Mouse (Mus musculus) spleen, adult 2 months (tissue): Measurements from ENCODE around the gene Dusp7.

Source experiments
- CTCF ChIP-seq: fragments of 200-500 bp; IDR thresholded peaks from 2 replicates; pipeline ENCODE4 v1.5.1; 2011; ENCODE audit warnings: mild to moderate bottlenecking, inconsistent platforms; ENCODE audit not compliant: insufficient read depth, insufficient read length, insufficient replicate concordance; ENCODE audit errors: extremely low read depth
- POLR2A ChIP-seq: fragments of 200-500 bp; IDR thresholded peaks from 2 replicates; pipeline ENCODE4 v1.6.1; 2011; ENCODE audit warnings: low read depth, low read length, inconsistent platforms

DNA sequence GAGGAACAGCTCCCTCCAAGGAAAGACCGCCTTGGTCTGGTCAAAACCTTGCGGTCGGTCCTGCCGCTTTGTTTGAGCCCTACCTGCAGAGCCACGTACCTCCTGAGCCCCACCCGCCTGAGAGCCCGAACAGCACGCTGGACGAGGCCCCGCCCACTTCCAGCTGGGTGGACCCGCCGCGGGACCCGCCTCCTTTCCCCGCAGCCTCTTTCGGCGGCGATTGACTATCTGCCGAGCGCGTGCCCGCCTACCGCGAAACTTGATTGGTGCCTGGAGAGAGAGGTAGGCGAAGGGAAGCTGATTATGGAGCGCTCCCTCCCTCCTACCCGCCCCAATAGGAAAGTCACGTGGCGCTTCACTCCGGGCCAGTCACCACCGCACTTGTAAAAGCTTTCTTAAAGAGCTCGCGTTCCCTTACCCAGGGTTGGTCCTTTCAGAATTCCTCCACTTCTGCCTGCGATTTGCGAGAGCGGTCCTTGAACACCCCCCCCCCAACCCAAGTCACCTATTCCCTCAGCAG is 780 bp upstream of the Dusp7 start:
- TF ChIP-seq CTCF (no peak), POLR2A (no peak)
